Comparison of ENCODE assay signal across 11 mouse cellular contexts in genomic region chr2:160328886-160329285, GRCm38 (mm10). TPM values are rescaled to one million over a fixed set of nuclear protein-coding genes. Genes with fewer than 3 reads are reported as not detected.
DNase-seq lines count a peak whose midpoint lies in the region; ATAC-seq and TF ChIP-seq lines count a peak whose summit lies in the region.
"Had no signal": no experiment of that assay in that cellular context is flagged by ENCODE, and none has a peak within 500 bp of the region (broad histone marks: within the 10 kb centered on the region; RNA-seq: fewer than 3 reads in every experiment).

No protein-coding gene starts in this region.

- peak; percentile 23 for DNase-seq in hindbrain, postnatal 0 days (ENCODE audit: low spot score)
- DNase-seq in 3134 (ENCODE audit: extremely low read depth, insufficient read length, low spot score), result peak; percentile 9
- DNase-seq in embryonic facial prominence, embryonic 14.5 days (ENCODE audit: low spot score), result peak; percentile 38
- DNase-seq in T-cell, adult 2 months (ENCODE audit: low spot score), result no peak

- ATAC-seq in hindbrain, postnatal 0 days, result no peak
- no peak for ATAC-seq in hindbrain, embryonic 16.5 days
- no peak for ATAC-seq in embryonic facial prominence, embryonic 14.5 days (ENCODE audit: low read depth)
- ATAC-seq in megakaryocyte progenitor cell, adult 5-6 weeks (replicated peaks; ENCODE audit: poor library complexity), result peak; percentile 56
- ATAC-seq in megakaryocyte-erythroid progenitor cell, adult 5-6 weeks (replicated peaks; ENCODE audit: low FRiP score, low TSS enrichment, poor library complexity, severe bottlenecking), result no peak
- ATAC-seq in intestine, embryonic 16.5 days, result no peak

- 42% methylated on average over 9 of the region's 9 CpGs for WGBS in hindbrain, postnatal 0 days
- 54% methylated on average over 9 of the region's 9 CpGs for WGBS in hindbrain, embryonic 16.5 days
- WGBS in embryonic facial prominence, embryonic 14.5 days, result 56% methylated on average over 9 of the region's 9 CpGs
- 50% methylated on average over 9 of the region's 9 CpGs for WGBS in intestine, embryonic 16.5 days

- no peaks in the 10 kb centered on the region for H3K27me3 ChIP-seq in hindbrain, postnatal 0 days (ENCODE audit: insufficient read depth, low read length)
- H3K27me3 ChIP-seq in hindbrain, embryonic 16.5 days (replicated peaks; ENCODE audit: control insufficient read depth, insufficient read depth, low read length), result no peaks in the 10 kb centered on the region
- no peaks in the 10 kb centered on the region for H3K27me3 ChIP-seq in embryonic facial prominence, embryonic 14.5 days (replicated peaks; ENCODE audit: control insufficient read depth, insufficient read depth, low read length)
- no peaks in the 10 kb centered on the region for H3K27me3 ChIP-seq in intestine, embryonic 16.5 days (replicated peaks; ENCODE audit: control insufficient read depth, insufficient read depth, low read length)
- H3K27me3 ChIP-seq: megakaryocyte, embryonic 14.5 days had no signal

- H3K9ac ChIP-seq in hindbrain, postnatal 0 days (replicated peaks; ENCODE audit: low read length), result no peak overlapping the region
- no peak overlapping the region for H3K9ac ChIP-seq in hindbrain, embryonic 16.5 days (ENCODE audit: low read depth, low read length)
- no peak overlapping the region for H3K9ac ChIP-seq in embryonic facial prominence, embryonic 14.5 days (ENCODE audit: low read depth, low read length)
- no peak overlapping the region for H3K9ac ChIP-seq in intestine, embryonic 16.5 days (ENCODE audit: low read depth, low read length)
- H3K9ac ChIP-seq: hindbrain, embryonic 14.5 days had no signal

- TF ChIP-seq CTCF in hindbrain, postnatal 0 days (IDR thresholded peaks at IDR 0.05; ENCODE audit: low read depth), result no peak

- no peaks in the 10 kb centered on the region for H3K9me3 ChIP-seq in hindbrain, postnatal 0 days (ENCODE audit: low read length)
- H3K9me3 ChIP-seq in hindbrain, embryonic 16.5 days (ENCODE audit: control insufficient read depth, low read length), result no peaks in the 10 kb centered on the region
- H3K9me3 ChIP-seq in embryonic facial prominence, embryonic 14.5 days (ENCODE audit: control insufficient read depth, low read length), result no peaks in the 10 kb centered on the region
- H3K9me3 ChIP-seq in intestine, embryonic 16.5 days (ENCODE audit: control insufficient read depth, low read length), result no peaks in the 10 kb centered on the region
- H3K9me3 ChIP-seq: megakaryocyte, embryonic 14.5 days had no signal

- no peak overlapping the region for H3K4me2 ChIP-seq in hindbrain, postnatal 0 days (ENCODE audit: low read depth, low read length)
- no peak overlapping the region for H3K4me2 ChIP-seq in hindbrain, embryonic 16.5 days (ENCODE audit: low read length)
- no peak overlapping the region for H3K4me2 ChIP-seq in embryonic facial prominence, embryonic 14.5 days (ENCODE audit: low read depth, low read length)
- H3K4me2 ChIP-seq in intestine, embryonic 16.5 days (ENCODE audit: low read depth, low read length), result no peak overlapping the region
- H3K4me2 ChIP-seq: hindbrain, embryonic 14.5 days had no signal

- H3K4me1 ChIP-seq in hindbrain, postnatal 0 days (ENCODE audit: insufficient read depth, low read length), result no peaks in the 10 kb centered on the region; the same call in 1 of the 2 replicates
- no peaks in the 10 kb centered on the region for H3K4me1 ChIP-seq in hindbrain, embryonic 16.5 days (ENCODE audit: control insufficient read depth, insufficient read depth, low read depth, low read length)
- H3K4me1 ChIP-seq in embryonic facial prominence, embryonic 14.5 days (ENCODE audit: control insufficient read depth, insufficient read depth, low read length), result no peaks in the 10 kb centered on the region
- peaks cover 13% of the 10 kb centered on the region for H3K4me1 ChIP-seq in intestine, embryonic 16.5 days (ENCODE audit: control insufficient read depth, insufficient read depth, low read length)

- H3K4me3 ChIP-seq in hindbrain, postnatal 0 days (ENCODE audit: low read length), result no peak overlapping the region
- no peak overlapping the region for H3K4me3 ChIP-seq in hindbrain, embryonic 16.5 days (ENCODE audit: low read length)
- no peak overlapping the region for H3K4me3 ChIP-seq in embryonic facial prominence, embryonic 14.5 days (ENCODE audit: low read depth, low read length)
- no peak overlapping the region for H3K4me3 ChIP-seq in intestine, embryonic 16.5 days (ENCODE audit: low read length)
- H3K4me3 ChIP-seq: megakaryocyte, embryonic 14.5 days had no signal

- no peaks in the 10 kb centered on the region for H3K36me3 ChIP-seq in hindbrain, postnatal 0 days (ENCODE audit: insufficient read depth, low read length)
- no peaks in the 10 kb centered on the region for H3K36me3 ChIP-seq in hindbrain, embryonic 16.5 days (ENCODE audit: control insufficient read depth, insufficient read depth, low read length)
- no peaks in the 10 kb centered on the region for H3K36me3 ChIP-seq in embryonic facial prominence, embryonic 14.5 days (ENCODE audit: control insufficient read depth, insufficient read depth, low read length)
- H3K36me3 ChIP-seq in intestine, embryonic 16.5 days (ENCODE audit: control insufficient read depth, insufficient read depth, low read length), result no peaks in the 10 kb centered on the region

- H3K27ac ChIP-seq in hindbrain, postnatal 0 days, result no peak overlapping the region
- no peak overlapping the region for H3K27ac ChIP-seq in hindbrain, embryonic 16.5 days (ENCODE audit: low read depth, low read length)
- H3K27ac ChIP-seq in embryonic facial prominence, embryonic 14.5 days (replicated peaks; ENCODE audit: low read depth, low read length), result no peak overlapping the region
- no peak overlapping the region for H3K27ac ChIP-seq in intestine, embryonic 16.5 days (ENCODE audit: low read length)
- H3K27ac ChIP-seq: hindbrain, embryonic 14.5 days had no signal

RNA-seq across cellular contexts. Expression of gene Gm826, which starts 5.1 kb away (rescaled TPM):
- 1.1 TPM in 1 of 2 replicates, not detected in the other for total RNA-seq in hindbrain, postnatal 0 days (2014; rRNA removed)
- polyA plus RNA-seq in hindbrain, postnatal 0 days (2015; fragmentation: Nextera tagmentation; extraction: Ambion mirVana), result not detected in 2 replicates
- polyA plus RNA-seq in hindbrain, embryonic 16.5 days (2015; fragmentation: Nextera tagmentation; extraction: Ambion mirVana), result not detected in 2 replicates
- polyA plus RNA-seq in embryonic facial prominence, embryonic 14.5 days (2014; fragmentation: Nextera tagmentation; extraction: Ambion mirVana), result 0.22 and 0.54 TPM in 2 replicates
- not detected in 2 replicates for total RNA-seq in megakaryocyte progenitor cell, adult 5-6 weeks (2015)
- not detected in 2 replicates for total RNA-seq in megakaryocyte progenitor cell, adult 5-6 weeks (2017)
- not detected in 2 replicates for total RNA-seq in megakaryocyte-erythroid progenitor cell, adult 5-6 weeks (2014; fragmentation: Nextera tagmentation)
- total RNA-seq in megakaryocyte-erythroid progenitor cell, adult 5-6 weeks (2017), result not detected in 2 replicates
- 24.3 and 29.2 TPM in 2 replicates for polyA plus RNA-seq in intestine, embryonic 16.5 days (2015; fragmentation: Nextera tagmentation; extraction: Ambion mirVana)
- total RNA-seq: left cerebral cortex, postnatal 14 days had no signal

RNA-seq across cellular contexts. Expression of gene Mafb, which starts 38.0 kb away (rescaled TPM):
- total RNA-seq in hindbrain, postnatal 0 days (2014; rRNA removed), result 12.4 and 19.4 TPM in 2 replicates
- 13.9 and 14.6 TPM in 2 replicates for polyA plus RNA-seq in hindbrain, postnatal 0 days (2015; fragmentation: Nextera tagmentation; extraction: Ambion mirVana)
- polyA plus RNA-seq in hindbrain, embryonic 16.5 days (2015; fragmentation: Nextera tagmentation; extraction: Ambion mirVana), result 20.0 and 23.1 TPM in 2 replicates
- 16.9 and 18.5 TPM in 2 replicates for polyA plus RNA-seq in embryonic facial prominence, embryonic 14.5 days (2014; fragmentation: Nextera tagmentation; extraction: Ambion mirVana)
- total RNA-seq in megakaryocyte progenitor cell, adult 5-6 weeks (2015), result 0.39 and 0.83 TPM in 2 replicates
- 0.08 and 0.14 TPM in 2 replicates for total RNA-seq in megakaryocyte progenitor cell, adult 5-6 weeks (2017)
- not detected in 2 replicates for total RNA-seq in megakaryocyte-erythroid progenitor cell, adult 5-6 weeks (2014; fragmentation: Nextera tagmentation)
- 0.27 and 0.28 TPM in 2 replicates for total RNA-seq in megakaryocyte-erythroid progenitor cell, adult 5-6 weeks (2017)
- polyA plus RNA-seq in intestine, embryonic 16.5 days (2015; fragmentation: Nextera tagmentation; extraction: Ambion mirVana), result 13.2 and 17.4 TPM in 2 replicates

Comparison
In these comparisons a context has a peak if more than half of its experiments do, and no peak if none do; other contexts are left out.
1. RNA of gene Gm826, which starts 5.1 kb away (polyA plus RNA-seq): 24.3 to 29.2 TPM in intestine, embryonic 16.5 days; 0.22 to 0.54 TPM in embryonic facial prominence, embryonic 14.5 days, not detected in hindbrain, embryonic 16.5 days and not detected in hindbrain, postnatal 0 days; every median in the first group is over 10 times any median in the second.